Mouse (Mus musculus): ENCODE data around the gene Klk7.

DNA sequence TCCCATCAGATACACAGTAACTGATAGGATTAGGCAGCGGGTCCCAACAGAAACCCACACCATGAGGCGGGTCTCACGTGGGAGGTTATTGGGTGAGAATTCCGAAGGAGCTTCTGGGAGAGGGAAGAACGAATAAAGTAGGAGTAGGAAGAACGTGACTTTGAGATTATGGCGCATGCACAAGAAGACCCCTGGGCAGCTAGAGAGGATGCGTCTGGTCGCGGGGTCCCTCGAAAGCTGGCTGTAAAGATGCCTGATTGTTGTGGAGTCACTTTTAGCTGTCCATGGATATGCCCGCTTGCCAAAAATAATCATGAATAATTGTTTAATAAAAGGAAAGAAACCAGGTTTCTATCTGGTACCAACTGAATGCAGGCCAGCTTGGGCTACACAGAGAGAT is 46.4 kb downstream of the Klk7 start:
- no peak for TF ChIP-seq CTCF (IDR thresholded peaks at IDR 0.05; ENCODE audit: low read depth)
- no peak for TF ChIP-seq EP300 (IDR thresholded peaks at IDR 0.05; ENCODE audit: low read depth)

All from heart, postnatal 0 days (tissue).